Mouse (Mus musculus) brown adipose tissue, adult 24 weeks (tissue): Measurements from ENCODE around the gene Mill2. TPM values are rescaled to one million over a fixed set of nuclear protein-coding genes. Genes with fewer than 3 reads are reported as not detected.
A peak's percentile ranks its signal among the peaks of the same experiment; 100 is the strongest.
"Not testable (repeated sequence)": the region's sequence is repeated elsewhere in the genome, so short reads cannot be mapped to it uniquely, and the experiment has no call there.

Experiments used
- H3K27ac ChIP-seq: fragments of 200-500 bp; replicated peaks from 2 replicates; pipeline ENCODE4 v1.5.1; 2012; ENCODE audit warnings: low read depth, mild to moderate bottlenecking, low read length
- H3K4me1 ChIP-seq: fragments of 200-500 bp; 2 replicates; pipeline ENCODE4 v1.6.1; 2012; ENCODE audit warnings: low read length, mixed read lengths; ENCODE audit not compliant: control insufficient read depth, insufficient read depth, insufficient read length
- H3K4me3 ChIP-seq: fragments of 200-500 bp; 2 replicates; pipeline ENCODE4 v1.5.1; 2012; ENCODE audit warnings: low read depth, mild to moderate bottlenecking, low read length, moderate library complexity; ENCODE audit not compliant: insufficient read depth
- polyA plus RNA-seq: library from polyadenylated mRNA; stranded (reverse); fragments of >200 nt; gene quantifications from 2 replicates; pipeline ENCODE4 v1.2.4, GENCODE M21; 2012; ENCODE audit not compliant: missing spikeins, insufficient read depth, insufficient read length

Gene Mill2
- polyA plus RNA-seq, 1 experiment: 1.6 TPM

DNA sequence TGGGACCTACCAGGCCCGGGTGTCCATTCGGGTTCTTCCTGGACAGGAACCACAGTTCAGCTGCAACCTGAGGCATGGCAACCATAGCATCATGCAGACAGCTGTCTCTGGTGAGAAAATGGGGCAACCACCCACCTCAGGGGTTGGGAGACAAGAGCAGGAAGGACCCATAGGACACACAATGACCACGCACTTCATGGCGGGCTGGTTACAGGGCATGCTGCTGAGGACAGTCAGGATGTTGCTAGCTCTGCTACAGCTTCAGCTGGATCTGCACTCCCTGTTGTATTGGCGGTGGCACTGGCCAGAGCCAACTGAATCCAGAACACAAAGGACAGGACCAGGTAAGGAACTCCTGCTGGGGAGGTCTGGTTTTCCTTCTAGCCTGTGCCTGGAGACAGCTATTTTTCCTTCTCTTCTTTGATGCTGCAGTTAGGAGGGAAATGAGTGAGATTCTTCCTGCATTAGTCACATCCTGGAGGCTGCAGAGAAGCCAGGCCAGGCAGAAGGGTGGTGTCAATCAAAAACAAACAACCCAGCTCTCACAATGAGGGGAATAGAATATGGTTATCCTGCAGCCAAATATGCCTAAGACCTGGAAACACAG, 18.6 kb downstream of the Mill2 start:
- Histone ChIP-seq H3K4me3 (no peak overlapping the region), H3K27ac (peak overlapping the region; percentile 73)

DNA sequence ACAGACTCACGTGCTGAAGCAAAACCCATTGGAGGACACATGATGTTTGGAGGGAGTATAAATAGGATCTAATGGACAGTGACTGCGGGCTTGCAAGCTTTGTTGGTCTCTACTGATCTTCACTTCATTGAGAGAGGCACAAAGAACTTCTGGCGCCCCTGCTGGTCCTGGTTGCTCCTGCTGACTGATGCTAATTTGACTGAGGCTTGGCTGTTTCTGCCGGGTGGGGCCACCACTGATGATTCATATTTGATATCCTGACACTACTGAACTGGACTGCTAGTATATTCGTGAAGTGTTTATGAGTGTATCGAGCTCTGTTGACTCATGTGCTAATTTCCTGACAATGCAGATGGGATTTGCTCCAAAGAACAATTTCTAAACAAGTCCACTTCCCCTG, 23.0 kb downstream of the Mill2 start:
- Histone ChIP-seq H3K4me3 (no peak overlapping the region), H3K27ac (no peak overlapping the region)

More for the DNA sequence above, 18.6 kb downstream of the Mill2 start:
- peaks cover 6% of the 10 kb centered on the region; the same call in 1 of the 2 replicates for H3K4me1 ChIP-seq

DNA sequence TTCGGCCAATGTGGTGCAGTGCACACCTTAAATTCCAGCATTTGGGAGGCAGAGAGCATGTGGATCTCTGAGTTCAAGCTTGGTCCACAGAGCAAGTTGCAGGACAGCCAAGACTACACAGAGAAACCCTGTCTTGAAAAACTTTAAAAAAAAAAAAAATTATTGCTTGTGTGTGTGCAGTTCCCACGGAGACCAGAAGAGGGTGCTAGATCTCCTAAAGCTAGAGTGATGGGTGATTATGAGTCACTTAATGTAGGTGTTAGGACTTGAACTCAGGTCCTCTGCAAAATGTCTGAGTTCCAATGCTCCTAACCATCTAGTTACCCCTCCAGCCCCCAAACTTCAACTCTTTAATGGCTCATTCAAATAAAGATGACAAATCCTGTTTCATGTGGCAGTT, 28.7 kb downstream of the Mill2 start:
- H3K27ac ChIP-seq: no peak overlapping the region
- no peaks in the 10 kb centered on the region for H3K4me1 ChIP-seq
- H3K4me3 ChIP-seq: no peak overlapping the region

More for the DNA sequence above, 23.0 kb downstream of the Mill2 start:
- peaks cover 4% of the 10 kb centered on the region; the same call in 1 of the 2 replicates for H3K4me1 ChIP-seq

DNA sequence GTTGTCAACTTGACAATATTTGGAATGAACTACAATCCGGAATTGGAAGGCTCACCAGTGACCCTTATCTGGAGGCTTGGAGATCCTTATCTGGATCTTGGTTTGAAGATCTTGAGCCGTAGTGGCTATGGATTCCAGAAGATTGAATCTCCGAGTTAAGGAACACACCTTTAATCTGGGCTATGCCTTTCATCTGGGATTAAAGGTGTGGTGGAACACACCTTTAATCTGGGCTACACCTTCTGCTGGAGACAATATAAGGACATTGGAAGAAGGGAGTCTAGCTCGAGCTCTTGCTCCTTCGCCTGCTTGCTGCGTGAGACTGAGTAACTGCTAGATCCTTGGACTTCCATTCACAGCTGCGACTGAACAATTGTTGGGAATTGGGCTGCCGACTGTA, 31.3 kb downstream of the Mill2 start, which contains the start of gene Pglyrp1:
Gene Pglyrp1, plus strand, starts transcription at position 301 of the 400 bp plus-strand sequence.
- H3K27ac ChIP-seq, H3K4me3 ChIP-seq, H3K4me1 ChIP-seq: not testable (repeated sequence)

DNA sequence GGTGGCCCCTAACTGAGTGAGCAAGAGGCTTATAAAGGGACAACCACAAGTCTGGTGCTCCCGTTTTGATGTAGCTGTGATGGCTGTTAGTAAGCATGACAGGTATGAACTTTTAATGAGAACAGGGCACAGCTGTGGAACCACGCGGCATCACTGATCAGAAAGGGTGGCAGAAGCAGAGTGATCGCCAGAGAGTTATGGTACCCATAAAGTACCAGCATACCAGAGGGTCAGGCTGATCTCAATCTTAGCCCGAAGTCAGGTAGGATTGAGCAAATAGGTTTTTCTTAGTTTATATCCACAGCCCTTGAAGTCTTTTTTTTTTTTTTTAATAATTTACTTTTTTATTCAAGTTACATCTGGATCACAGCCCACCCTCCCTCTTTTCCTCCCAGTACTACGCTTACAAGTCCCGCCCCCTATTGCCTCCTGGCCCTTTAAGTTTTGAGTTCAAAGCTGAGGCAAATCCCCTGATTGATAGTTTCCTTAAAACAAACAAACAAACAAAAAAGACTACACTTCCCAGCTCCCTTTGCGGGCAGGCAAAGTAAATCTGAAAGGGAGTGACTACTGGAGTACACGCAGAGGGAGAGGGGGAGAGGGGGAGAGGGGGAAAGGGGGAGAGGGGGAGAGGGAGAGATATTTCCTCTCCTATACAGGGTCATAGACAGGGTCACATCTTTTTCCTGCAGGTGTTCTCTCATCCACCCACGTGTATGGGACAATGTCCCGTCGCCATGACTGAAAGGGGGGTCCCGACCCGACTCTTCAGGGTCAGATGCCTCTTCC, 32.4 kb downstream of the Mill2 start:
- Histone ChIP-seq H3K4me3 (peak overlapping the region; percentile 52), H3K4me1 (no peaks in the 10 kb centered on the region), H3K27ac (no peak overlapping the region)

DNA sequence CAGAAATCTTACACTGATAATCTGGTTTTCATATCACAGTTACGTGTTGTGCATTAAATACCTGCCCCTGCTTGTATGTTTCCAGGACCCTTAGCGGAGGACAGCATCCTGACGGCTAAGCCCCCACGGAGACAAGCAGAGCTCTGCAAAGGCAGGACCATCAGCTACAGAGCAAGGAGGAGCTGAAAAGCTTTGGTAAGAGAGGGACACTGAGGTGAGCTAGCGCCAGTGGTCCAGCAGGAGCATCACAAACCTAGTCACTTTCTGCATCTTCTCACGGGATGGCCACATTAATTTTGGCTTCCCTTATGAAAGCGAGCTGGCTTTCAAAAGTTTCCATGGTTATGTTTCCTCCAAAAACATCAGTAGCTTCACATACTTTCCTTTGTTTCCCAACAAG, 33.0 kb downstream of the Mill2 start:
- Histone ChIP-seq H3K27ac (no peak overlapping the region), H3K4me3 (peak overlapping the region; percentile 52)

DNA sequence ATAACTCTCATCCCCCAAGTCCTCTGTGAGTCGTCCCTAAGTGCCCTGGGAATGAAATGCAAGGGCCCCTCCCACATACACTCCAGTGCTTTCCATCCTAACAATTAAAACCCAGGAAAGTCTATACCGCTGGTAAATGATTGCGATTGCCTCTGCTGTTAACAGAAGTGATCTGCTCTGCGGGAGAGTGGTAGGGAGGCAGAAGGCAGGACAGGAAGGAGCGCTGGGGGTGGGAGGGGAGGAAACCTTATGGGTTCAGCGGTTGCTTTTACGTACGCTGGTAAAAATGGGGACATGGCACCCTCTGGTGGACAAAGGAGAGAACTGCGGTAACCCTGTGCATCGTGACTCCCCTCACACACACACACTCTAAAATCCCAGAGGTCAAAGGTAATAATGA, 33.5 kb downstream of the Mill2 start:
- Histone ChIP-seq H3K4me1 (no peaks in the 10 kb centered on the region), H3K4me3 (peak overlapping the region; percentile 52), H3K27ac (no peak overlapping the region)

More for the DNA sequence above, 33.0 kb downstream of the Mill2 start:
- no peaks in the 10 kb centered on the region for H3K4me1 ChIP-seq

DNA sequence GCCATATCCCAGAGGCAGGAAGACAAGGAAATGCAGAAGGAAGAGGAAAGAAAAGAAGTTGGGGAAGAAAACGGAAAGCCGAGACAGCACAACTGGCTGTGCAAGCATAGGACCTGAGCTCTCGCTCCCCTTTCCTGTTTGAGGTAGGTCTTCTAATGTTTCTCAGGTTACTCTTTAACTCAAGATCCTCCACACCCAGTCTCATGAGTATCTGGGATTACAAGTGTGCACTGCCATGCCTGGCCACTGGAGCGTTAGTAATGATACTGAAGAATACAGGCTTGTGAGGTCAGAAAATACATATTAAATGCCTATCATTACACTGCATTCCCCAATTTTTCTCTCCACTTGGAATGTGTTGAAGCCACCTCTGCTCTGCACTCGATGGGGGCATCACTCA, 35.6 kb downstream of the Mill2 start:
- no peak overlapping the region for H3K4me3 ChIP-seq
- H3K27ac ChIP-seq: no peak overlapping the region
- H3K4me1 ChIP-seq: no peaks in the 10 kb centered on the region

DNA sequence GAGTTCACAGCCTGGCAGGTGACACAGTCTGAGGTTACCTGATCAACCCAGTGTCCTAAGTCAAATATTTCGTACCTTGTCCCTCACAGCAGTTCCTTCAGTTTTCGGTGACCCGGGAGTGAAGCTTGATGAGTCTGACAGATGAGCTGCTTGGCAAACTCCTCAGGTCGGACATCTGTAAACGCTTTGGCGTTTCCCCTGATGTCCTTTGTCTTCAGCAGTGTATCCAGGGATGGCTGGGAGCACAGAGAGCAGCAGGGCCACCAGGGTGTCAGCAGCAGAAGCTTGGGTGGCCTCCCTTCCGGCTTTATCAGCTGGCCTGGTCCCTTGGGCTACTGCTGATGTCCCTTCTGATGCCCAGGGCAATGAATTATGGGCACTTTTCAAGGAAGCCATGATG, 38.9 kb downstream of the Mill2 start:
- no peak overlapping the region for H3K4me3 ChIP-seq
- no peak overlapping the region for H3K27ac ChIP-seq

DNA sequence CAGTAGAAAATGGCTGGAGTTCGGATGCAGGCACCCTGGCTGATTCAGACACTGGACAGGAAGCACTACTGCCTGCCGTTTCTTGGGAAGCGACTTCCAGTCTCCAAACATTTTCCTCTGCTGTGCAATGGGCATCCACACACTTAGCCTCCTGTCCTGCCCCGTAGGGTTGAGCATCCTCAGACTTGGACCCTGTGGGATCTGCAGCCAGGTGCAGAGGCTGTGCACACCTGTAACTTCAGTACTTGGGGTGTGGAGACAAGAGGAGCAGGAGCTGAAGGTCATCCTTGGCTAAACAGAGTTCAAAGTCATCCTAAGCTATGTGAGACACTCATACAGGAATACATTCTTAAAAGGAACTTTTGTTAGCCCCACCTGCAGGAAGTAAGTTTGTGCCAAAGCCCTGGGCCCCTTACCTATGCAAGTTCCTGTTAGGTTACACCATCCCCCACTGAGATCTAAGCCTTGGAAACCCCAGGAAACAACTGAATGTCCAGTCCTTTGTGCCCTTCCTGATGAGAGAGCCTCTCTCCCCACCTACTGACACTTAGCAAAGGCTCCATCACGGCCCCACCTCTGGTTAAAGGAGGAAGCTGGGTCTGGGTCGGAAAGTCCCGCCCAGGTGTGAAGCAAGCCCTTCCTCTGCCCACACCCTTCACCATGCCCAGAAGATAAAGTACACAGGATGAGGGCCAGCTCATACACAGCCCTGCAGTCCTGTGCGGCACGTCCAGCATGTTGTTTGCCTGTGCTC, 44.4 kb downstream of the Mill2 start:
- Histone ChIP-seq H3K4me1 (peaks cover 22% of the 10 kb centered on the region), H3K4me3 (no peak overlapping the region), H3K27ac (no peak overlapping the region)

More for the DNA sequence above, 38.9 kb downstream of the Mill2 start:
- H3K4me1 ChIP-seq: peaks cover 13% of the 10 kb centered on the region; the same call in 1 of the 2 replicates

DNA sequence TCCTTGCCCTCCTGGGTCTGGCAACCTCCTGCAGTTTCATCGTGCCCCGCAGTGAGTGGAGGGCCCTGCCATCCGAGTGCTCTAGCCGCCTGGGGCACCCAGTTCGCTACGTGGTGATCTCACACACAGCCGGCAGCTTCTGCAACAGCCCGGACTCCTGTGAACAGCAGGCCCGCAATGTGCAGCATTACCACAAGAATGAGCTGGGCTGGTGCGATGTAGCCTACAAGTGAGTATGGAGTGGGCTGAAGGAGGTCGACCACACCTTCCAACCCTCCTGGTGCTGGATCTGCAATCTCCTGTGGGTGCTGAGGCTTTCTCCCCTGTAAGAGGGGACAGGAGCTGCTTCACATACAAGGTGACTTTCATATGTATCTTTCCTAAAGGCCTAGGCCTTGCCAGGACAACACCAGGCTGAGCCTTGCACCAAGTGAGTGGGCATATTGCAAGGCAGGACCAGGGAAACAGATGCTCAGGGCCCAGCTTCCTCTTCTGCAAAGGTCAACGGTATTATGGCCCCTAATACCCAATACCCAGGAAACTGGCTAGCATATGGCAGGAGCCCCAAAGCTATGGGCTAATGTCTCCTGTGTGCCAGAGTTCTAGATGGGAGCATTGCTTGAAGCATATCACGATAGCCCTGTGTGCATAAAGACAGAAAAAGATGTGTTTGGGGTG, 45.1 kb downstream of the Mill2 start:
- Histone ChIP-seq H3K4me1 (peaks cover 22% of the 10 kb centered on the region), H3K4me3 (no peak overlapping the region), H3K27ac (no peak overlapping the region)

DNA sequence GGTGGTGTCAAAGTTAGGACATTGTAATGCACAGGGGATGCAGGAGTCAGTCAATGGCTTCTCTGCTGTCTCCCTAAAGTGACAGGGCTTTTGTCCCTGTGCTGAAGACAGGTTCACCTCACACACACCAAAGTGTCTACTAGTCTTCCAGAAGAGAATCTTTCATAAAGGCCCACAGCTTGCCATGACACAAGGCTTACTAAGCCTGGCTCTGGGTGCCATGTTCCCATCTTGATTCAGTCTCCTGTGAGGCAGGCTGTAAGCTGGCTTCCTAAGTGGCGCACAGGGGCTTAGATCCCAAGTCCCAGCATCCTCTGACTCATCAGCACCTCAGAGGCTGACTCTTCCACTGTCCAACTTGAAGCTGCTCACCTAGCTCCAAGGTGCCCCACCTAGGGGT, 47.2 kb downstream of the Mill2 start:
- Histone ChIP-seq H3K4me3 (no peak overlapping the region), H3K27ac (no peak overlapping the region), H3K4me1 (peaks cover 18% of the 10 kb centered on the region)

DNA sequence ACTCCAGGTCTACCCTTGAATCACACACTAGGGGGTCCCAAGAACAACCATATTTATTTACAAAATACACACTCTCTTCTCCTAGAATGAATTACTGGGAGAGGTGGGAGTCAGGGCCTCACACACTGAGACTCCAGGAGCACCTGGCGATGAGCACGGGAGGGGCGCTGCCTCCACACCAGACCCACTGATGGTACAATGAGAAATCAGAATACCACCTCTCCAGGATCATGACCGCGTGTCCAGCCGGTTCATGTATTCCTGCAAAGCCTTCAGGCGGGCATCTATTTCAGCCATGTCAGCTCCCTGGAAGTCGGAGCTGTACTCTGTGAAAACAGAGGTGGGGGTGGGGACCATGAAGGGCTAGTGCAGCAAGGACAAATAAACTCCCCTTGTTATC, 51.1 kb downstream of the Mill2 start:
- Histone ChIP-seq H3K4me3 (no peak overlapping the region), H3K27ac (no peak overlapping the region), H3K4me1 (peaks cover 4% of the 10 kb centered on the region; the same call in 1 of the 2 replicates)

DNA sequence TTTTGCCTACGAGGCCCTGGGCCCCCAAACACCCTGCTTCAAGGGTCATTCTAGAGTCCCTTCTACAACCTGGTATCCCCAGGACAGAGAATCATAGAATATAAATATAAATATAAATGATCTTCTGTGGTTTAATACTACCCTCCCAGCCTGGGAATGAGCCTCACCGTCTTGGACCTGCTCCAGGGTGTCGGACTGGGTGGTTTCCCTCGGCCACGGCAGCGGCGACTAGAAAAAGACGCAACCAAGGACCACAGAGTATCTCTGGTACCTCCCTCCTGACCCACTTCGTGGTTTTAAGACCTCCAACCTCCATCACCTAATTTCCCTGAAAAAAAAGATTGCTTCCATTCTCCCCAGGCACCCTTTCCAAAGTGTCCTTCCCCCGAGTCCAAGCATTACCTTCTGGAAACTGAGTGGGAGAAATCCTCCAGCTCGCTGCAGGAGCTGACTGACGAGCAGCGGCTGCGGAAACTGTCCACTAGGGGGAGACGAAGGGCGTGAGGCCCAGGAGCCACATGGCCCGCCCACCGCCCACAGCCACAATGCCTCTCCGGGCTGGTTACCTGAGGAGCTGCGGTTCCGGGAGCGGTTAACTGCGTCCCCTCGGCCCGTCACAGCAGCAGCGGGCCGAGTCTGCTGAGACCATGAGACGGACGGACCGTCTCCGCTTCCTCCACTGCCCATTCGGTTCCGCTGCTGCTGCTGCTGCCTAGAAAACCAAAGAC, 52.3 kb downstream of the Mill2 start:
- Histone ChIP-seq H3K4me3 (peak overlapping the region; percentile 53), H3K27ac (no peak overlapping the region)

More for the DNA sequence above, 52.3 kb downstream of the Mill2 start:
- peaks cover 4% of the 10 kb centered on the region; the same call in 1 of the 2 replicates for H3K4me1 ChIP-seq
